Mouse (Mus musculus) C2C12 (cell line): ENCODE results near the gene Pdilt. TPM values are rescaled to one million over a fixed set of nuclear protein-coding genes. Genes with fewer than 3 reads are reported as not detected.

Source experiments
- H3K27me3 ChIP-seq: one replicate; pipeline ENCODE4 v1.6.1; 2011; ENCODE audit not compliant: control insufficient read depth, insufficient read depth, insufficient read length
- H3K36me3 ChIP-seq: one replicate; pipeline ENCODE4 v1.6.1; 2011; ENCODE audit not compliant: control insufficient read depth, insufficient read depth
- H3K4me3 ChIP-seq: one replicate; pipeline ENCODE4 v1.5.1; 2011; ENCODE audit warnings: mild to moderate bottlenecking, control low read depth; ENCODE audit not compliant: poor library complexity, insufficient read depth, severe bottlenecking
- H3K79me2 ChIP-seq: one replicate; pipeline ENCODE4 v1.6.1; 2011; ENCODE audit not compliant: control insufficient read depth, insufficient read depth
- H3K79me3 ChIP-seq: one replicate; pipeline ENCODE4 v1.6.1; 2011; ENCODE audit warnings: low read depth, control low read depth
- H3ac ChIP-seq: one replicate; pipeline ENCODE3; 2011; ENCODE audit warnings: low read depth; ENCODE audit not compliant: control insufficient read depth, insufficient read length
- CEBPB ChIP-seq: IDR thresholded peaks from one replicate; pipeline ENCODE4 v1.6.1; 2011; ENCODE audit warnings: low read depth, mild to moderate bottlenecking, control low read depth, moderate library complexity
- CTCF ChIP-seq: IDR thresholded peaks from one replicate; pipeline ENCODE4 v1.5.1; 2011; ENCODE audit not compliant: control insufficient read depth, insufficient read depth, insufficient read length
- FOSL1 ChIP-seq: IDR thresholded peaks from one replicate; pipeline ENCODE4 v1.8.0; 2011; ENCODE audit warnings: mild to moderate bottlenecking, low read length; ENCODE audit not compliant: poor library complexity, insufficient read depth, severe bottlenecking
- MAX ChIP-seq: IDR thresholded peaks from one replicate; pipeline ENCODE4 v1.6.1; 2011; ENCODE audit warnings: mild to moderate bottlenecking, control low read depth
- MYOD1 ChIP-seq: IDR thresholded peaks from one replicate; pipeline ENCODE4 v1.6.1; 2011; ENCODE audit warnings: low read depth; ENCODE audit not compliant: control insufficient read depth, insufficient read length
- MYOG ChIP-seq: IDR thresholded peaks from one replicate; pipeline ENCODE4 v1.6.1; 2011; ENCODE audit not compliant: control insufficient read depth, insufficient read length; ENCODE audit errors: extremely low read depth
- USF1 ChIP-seq: IDR thresholded peaks from one replicate; pipeline ENCODE4 v1.6.1; 2011; ENCODE audit warnings: low read depth, mild to moderate bottlenecking, control low read depth, moderate library complexity
- polyA plus RNA-seq: library from polyadenylated mRNA; unstranded; fragments of >200 nt; fragmentation: generic; extraction: Trizol; gene quantifications from one replicate; pipeline ENCODE4 v1.2.1, GENCODE M21; 2012; ENCODE audit warnings: missing spikeins

Gene Pdilt
- polyA plus RNA-seq, 1 experiment, result not detected

GRCm38 (mm10) chr7:119490041-119490780, 33.1 kb downstream of the Pdilt start:
- Histone ChIP-seq H3ac (no peak overlapping the region), H3K79me3 (no peaks in the 10 kb centered on the region), H3K27me3 (no peaks in the 10 kb centered on the region), H3K79me2 (no peaks in the 10 kb centered on the region), H3K4me3 (no peak overlapping the region), H3K36me3 (no peaks in the 10 kb centered on the region)
- no peak for TF ChIP-seq USF1
- no peak for TF ChIP-seq CTCF
- no peak for TF ChIP-seq MAX
- TF ChIP-seq CEBPB, result no peak
- no peak for TF ChIP-seq MYOD1
- TF ChIP-seq FOSL1, result no peak
- no peak for TF ChIP-seq MYOG

- H3K4me3 ChIP-seq, result no peak overlapping the region
- TF ChIP-seq CTCF (no peak), MYOD1 (no peak), MYOG (no peak), MAX (no peak), USF1 (no peak), FOSL1 (no peak), CEBPB (no peak)
- no peaks in the 10 kb centered on the region for H3K79me2 ChIP-seq
- H3K36me3 ChIP-seq, result no peaks in the 10 kb centered on the region
- H3K27me3 ChIP-seq, result no peaks in the 10 kb centered on the region
- H3ac ChIP-seq, result no peak overlapping the region
- H3K79me3 ChIP-seq, result no peaks in the 10 kb centered on the region
Observed at GRCm38 (mm10) chr7:119486683-119487082, 36.6 kb downstream of the Pdilt start.

- Histone ChIP-seq H3K36me3 (no peaks in the 10 kb centered on the region), H3K4me3 (no peak overlapping the region), H3K27me3 (no peaks in the 10 kb centered on the region), H3ac (no peak overlapping the region), H3K79me3 (no peaks in the 10 kb centered on the region), H3K79me2 (no peaks in the 10 kb centered on the region)
- TF ChIP-seq USF1, result no peak
- TF ChIP-seq FOSL1, result no peak
- no peak for TF ChIP-seq MAX
- no peak for TF ChIP-seq CEBPB
- TF ChIP-seq CTCF, result no peak
- no peak for TF ChIP-seq MYOD1
- TF ChIP-seq MYOG, result no peak
Observed at GRCm38 (mm10) chr7:119484154-119484553, 39.1 kb downstream of the Pdilt start.

GRCm38 (mm10) chr7:119479256-119479655, 44.0 kb downstream of the Pdilt start, which contains the start of gene Umod:
TSS of gene Umod (minus strand) at chr7:119479282.
- Histone ChIP-seq H3ac (no peak within 1 kb of the TSS), H3K4me3 (no peak within 1 kb of the TSS), H3K27me3 (no peaks in the 10 kb centered on the region), H3K36me3 (no peaks in the 10 kb centered on the region), H3K79me3 (no peaks in the 10 kb centered on the region), H3K79me2 (no peaks in the 10 kb centered on the region)
- TF ChIP-seq MYOG (no peak), USF1 (no peak), FOSL1 (no peak)

GRCm38 (mm10) chr7:119476500-119477389, 46.5 kb downstream of the Pdilt start:
- H3K27me3 ChIP-seq, result no peaks in the 10 kb centered on the region
- no peak overlapping the region for H3ac ChIP-seq
- H3K36me3 ChIP-seq, result no peaks in the 10 kb centered on the region
- no peaks in the 10 kb centered on the region for H3K79me3 ChIP-seq
- H3K4me3 ChIP-seq, result no peak overlapping the region
- no peaks in the 10 kb centered on the region for H3K79me2 ChIP-seq
- TF ChIP-seq CTCF, result no peak

- H3K79me2 ChIP-seq, result no peaks in the 10 kb centered on the region
Observed at GRCm38 (mm10) chr7:119459185-119459584, 64.1 kb downstream of the Pdilt start, which contains the start of gene Gp2. TSS of gene Gp2 (minus strand) at chr7:119459285.

More at GRCm38 (mm10) chr7:119459185-119459584, 64.1 kb downstream of the Pdilt start, which contains the start of gene Gp2:
- H3K4me3 ChIP-seq, result no peak within 1 kb of the TSS
- no peak within 1 kb of the TSS for H3ac ChIP-seq
- H3K79me3 ChIP-seq, result no peaks in the 10 kb centered on the region
- TF ChIP-seq MYOG, result no peak
- TF ChIP-seq CTCF, result no peak
- no peak for TF ChIP-seq MYOD1
- no peak for TF ChIP-seq FOSL1
- no peak for TF ChIP-seq CEBPB
- TF ChIP-seq USF1, result no peak
- TF ChIP-seq MAX, result no peak
- no peaks in the 10 kb centered on the region for H3K27me3 ChIP-seq
- H3K36me3 ChIP-seq, result no peaks in the 10 kb centered on the region
